ENCODE assay signal across 17 mouse cellular contexts in genomic region chr9:20514016-20514415, GRCm38 (mm10). TPM values are rescaled to one million over a fixed set of nuclear protein-coding genes. Genes with fewer than 3 reads are reported as not detected.
DNase-seq lines count a peak whose midpoint lies in the region; ATAC-seq and TF ChIP-seq lines count a peak whose summit lies in the region.
"Had no signal": no experiment of that assay in that cellular context is flagged by ENCODE, and none has a peak within 500 bp of the region (broad histone marks: within the 10 kb centered on the region; RNA-seq: fewer than 3 reads in every experiment).

No protein-coding gene starts in this region.

- H3K4me3 ChIP-seq in liver, embryonic 12.5 days = no peak overlapping the region
- no peak overlapping the region for H3K4me3 ChIP-seq in liver, postnatal 0 days (ENCODE audit: low read depth, low read length)
- H3K4me3 ChIP-seq in lung, embryonic 15.5 days = no peak overlapping the region
- no peak overlapping the region for H3K4me3 ChIP-seq in stomach, embryonic 15.5 days (replicated peaks)
- H3K4me3 ChIP-seq: hindbrain, embryonic 13.5 days; layer of hippocampus, adult 2 months; limb, embryonic 10.5 days; neural tube, embryonic 13.5 days had no signal

- H3K36me3 ChIP-seq in liver, embryonic 12.5 days = peaks cover 67% of the 10 kb centered on the region
- H3K36me3 ChIP-seq in liver, postnatal 0 days (replicated peaks; ENCODE audit: insufficient read depth, low read length) = peaks cover 9% of the 10 kb centered on the region; the same call in 1 of the 2 replicates
- H3K36me3 ChIP-seq in lung, embryonic 15.5 days = peaks cover 34% of the 10 kb centered on the region
- peaks cover 6% of the 10 kb centered on the region; the same call in 1 of the 2 replicates for H3K36me3 ChIP-seq in stomach, embryonic 15.5 days

- H3K9me3 ChIP-seq in liver, embryonic 12.5 days (replicated peaks) = no peaks in the 10 kb centered on the region
- no peaks in the 10 kb centered on the region for H3K9me3 ChIP-seq in liver, postnatal 0 days (ENCODE audit: low read length)
- H3K9me3 ChIP-seq in lung, embryonic 15.5 days = no peaks in the 10 kb centered on the region
- H3K9me3 ChIP-seq in stomach, embryonic 15.5 days = no peaks in the 10 kb centered on the region
- H3K9me3 ChIP-seq: hindbrain, embryonic 13.5 days; limb, embryonic 10.5 days; neural tube, embryonic 13.5 days had no signal

- no peak for DNase-seq in liver, postnatal 0 days
- no peak for DNase-seq in right cerebral cortex, postnatal 10 days (ENCODE audit: low spot score in 2 of 2)
- no peak for DNase-seq in right cerebral cortex, adult 18-20 months
- DNase-seq: cerebellum, adult 9-11 months; right cerebral cortex, postnatal 4 days; thymus, adult 2 months had no signal

- no peak for TF ChIP-seq CTCF in liver, postnatal 0 days (IDR thresholded peaks at IDR 0.05; ENCODE audit: low read depth)

- peak overlapping the region; percentile 12; the same call in 1 of the 2 replicates for H3K4me2 ChIP-seq in liver, embryonic 12.5 days
- no peak overlapping the region for H3K4me2 ChIP-seq in liver, postnatal 0 days (ENCODE audit: low read depth, low read length)
- H3K4me2 ChIP-seq in lung, embryonic 15.5 days = peak overlapping the region; percentile 16; the same call in 1 of the 2 replicates
- H3K4me2 ChIP-seq in stomach, embryonic 15.5 days = no peak overlapping the region
- H3K4me2 ChIP-seq: hindbrain, embryonic 13.5 days; midbrain, embryonic 11.5 days; neural tube, embryonic 13.5 days had no signal

- 76% methylated on average over 3 of the region's 3 CpGs for WGBS in liver, embryonic 12.5 days (ENCODE audit: insufficient replicate concordance)
- WGBS in liver, postnatal 0 days (ENCODE audit: insufficient replicate concordance) = 78% methylated on average over 3 of the region's 3 CpGs
- WGBS in lung, embryonic 15.5 days = 51% methylated on average over 3 of the region's 3 CpGs
- 70% methylated on average over 3 of the region's 3 CpGs for WGBS in stomach, embryonic 15.5 days

- H3K9ac ChIP-seq in liver, embryonic 12.5 days = no peak overlapping the region
- no peak overlapping the region for H3K9ac ChIP-seq in liver, postnatal 0 days (replicated peaks)
- no peak overlapping the region for H3K9ac ChIP-seq in lung, embryonic 15.5 days
- H3K9ac ChIP-seq in stomach, embryonic 15.5 days = no peak overlapping the region
- H3K9ac ChIP-seq: hindbrain, embryonic 13.5 days; neural tube, embryonic 13.5 days had no signal

- peaks cover 66% of the 10 kb centered on the region for H3K4me1 ChIP-seq in liver, embryonic 12.5 days
- H3K4me1 ChIP-seq in liver, postnatal 0 days (ENCODE audit: insufficient read depth) = peaks cover 14% of the 10 kb centered on the region
- H3K4me1 ChIP-seq in lung, embryonic 15.5 days = peaks cover 38% of the 10 kb centered on the region
- H3K4me1 ChIP-seq in stomach, embryonic 15.5 days = peaks cover under 1% of the 10 kb centered on the region; the same call in 1 of the 2 replicates

- ATAC-seq in liver, embryonic 12.5 days = no peak
- no peak for ATAC-seq in liver, postnatal 0 days
- ATAC-seq in erythroblast, adult 5-6 weeks (replicated peaks; ENCODE audit: low FRiP score, poor library complexity, severe bottlenecking) = 0 out of 2 replicates have a peak, but pooled peaks have one; percentile 31
- peak; percentile 91 for ATAC-seq in lung, embryonic 15.5 days (ENCODE audit: borderline replicate concordance, extremely low read depth, low FRiP score, low TSS enrichment)
- 0 out of 2 replicates have a peak, but pooled peaks have one; percentile 35 for ATAC-seq in stomach, embryonic 15.5 days (ENCODE audit: insufficient read depth, low FRiP score, low read depth)
- ATAC-seq: forebrain, embryonic 14.5 days had no signal

- TF ChIP-seq EP300 in liver, postnatal 0 days (IDR thresholded peaks at IDR 0.05; ENCODE audit: low read depth) = no peak

- no peak overlapping the region for H3K27ac ChIP-seq in liver, embryonic 12.5 days
- no peak overlapping the region for H3K27ac ChIP-seq in liver, postnatal 0 days (ENCODE audit: low read depth)
- peak overlapping the region; percentile 70 for H3K27ac ChIP-seq in lung, embryonic 15.5 days
- H3K27ac ChIP-seq in stomach, embryonic 15.5 days = no peak overlapping the region
- H3K27ac ChIP-seq: hindbrain, embryonic 13.5 days; kidney, postnatal 0 days; layer of hippocampus, adult 2 months; limb, embryonic 10.5 days; neural tube, embryonic 13.5 days had no signal

- no peaks in the 10 kb centered on the region for H3K27me3 ChIP-seq in liver, embryonic 12.5 days (replicated peaks)
- no peaks in the 10 kb centered on the region for H3K27me3 ChIP-seq in liver, postnatal 0 days (ENCODE audit: insufficient read depth, low read length)
- H3K27me3 ChIP-seq in lung, embryonic 15.5 days = no peaks in the 10 kb centered on the region
- H3K27me3 ChIP-seq in stomach, embryonic 15.5 days (replicated peaks) = no peaks in the 10 kb centered on the region
- H3K27me3 ChIP-seq: hindbrain, embryonic 13.5 days; neural tube, embryonic 13.5 days had no signal

RNA-seq across cellular contexts. Expression of gene Zfp266, which starts 7.2 kb away (rescaled TPM):
- 27.1 and 27.8 TPM in 2 replicates for polyA plus RNA-seq in liver, embryonic 12.5 days (2016; fragmentation: Nextera tagmentation; extraction: Ambion mirVana)
- polyA plus RNA-seq in liver, postnatal 0 days (2015; fragmentation: Nextera tagmentation; extraction: Ambion mirVana) = 9.2 and 9.7 TPM in 2 replicates
- total RNA-seq in erythroblast, adult 5-6 weeks (2015; ENCODE audit: low replicate concordance) = 10.2 and 10.4 TPM in 2 replicates
- total RNA-seq in erythroblast, adult 5-6 weeks (2017; ENCODE audit: low replicate concordance) = 6.8 and 8.9 TPM in 2 replicates
- polyA plus RNA-seq in lung, embryonic 15.5 days (2015; fragmentation: Nextera tagmentation; extraction: Ambion mirVana) = 103 and 107 TPM in 2 replicates
- 81.0 and 83.5 TPM in 2 replicates for polyA plus RNA-seq in stomach, embryonic 15.5 days (2015; fragmentation: Nextera tagmentation; extraction: Ambion mirVana)

RNA-seq across cellular contexts. Expression of gene Zfp426, which starts 21.5 kb away (rescaled TPM):
- 8.2 and 8.7 TPM in 2 replicates for polyA plus RNA-seq in liver, embryonic 12.5 days (2016; fragmentation: Nextera tagmentation; extraction: Ambion mirVana)
- polyA plus RNA-seq in liver, postnatal 0 days (2015; fragmentation: Nextera tagmentation; extraction: Ambion mirVana) = 4.5 and 4.8 TPM in 2 replicates
- total RNA-seq in erythroblast, adult 5-6 weeks (2015; ENCODE audit: low replicate concordance) = 8.6 and 12.5 TPM in 2 replicates
- 15.6 and 17.6 TPM in 2 replicates for total RNA-seq in erythroblast, adult 5-6 weeks (2017; ENCODE audit: low replicate concordance)
- 19.2 and 22.8 TPM in 2 replicates for polyA plus RNA-seq in lung, embryonic 15.5 days (2015; fragmentation: Nextera tagmentation; extraction: Ambion mirVana)
- 17.4 and 19.2 TPM in 2 replicates for polyA plus RNA-seq in stomach, embryonic 15.5 days (2015; fragmentation: Nextera tagmentation; extraction: Ambion mirVana)

RNA-seq across cellular contexts. Expression of gene Zfp26, which starts 54.1 kb away (rescaled TPM):
- polyA plus RNA-seq in liver, embryonic 12.5 days (2016; fragmentation: Nextera tagmentation; extraction: Ambion mirVana) = 8.5 TPM in 2 replicates
- polyA plus RNA-seq in liver, postnatal 0 days (2015; fragmentation: Nextera tagmentation; extraction: Ambion mirVana) = 2.8 and 3.3 TPM in 2 replicates
- total RNA-seq in erythroblast, adult 5-6 weeks (2015; ENCODE audit: low replicate concordance) = 5.0 TPM in 2 replicates
- 3.1 and 17.9 TPM in 2 replicates for total RNA-seq in erythroblast, adult 5-6 weeks (2017; ENCODE audit: low replicate concordance)
- 19.7 and 21.6 TPM in 2 replicates for polyA plus RNA-seq in lung, embryonic 15.5 days (2015; fragmentation: Nextera tagmentation; extraction: Ambion mirVana)
- polyA plus RNA-seq in stomach, embryonic 15.5 days (2015; fragmentation: Nextera tagmentation; extraction: Ambion mirVana) = 16.9 and 18.0 TPM in 2 replicates

Comparison
In these comparisons a context has a peak if more than half of its experiments do, and no peak if none do; other contexts are left out.
1. H3K4me2 ChIP-seq: peak in liver, embryonic 12.5 days (single experiment) and lung, embryonic 15.5 days (single experiment); none in liver, postnatal 0 days (single experiment) and stomach, embryonic 15.5 days (single experiment).
2. ATAC-seq: peak in erythroblast, adult 5-6 weeks (single experiment), lung, embryonic 15.5 days (single experiment) and stomach, embryonic 15.5 days (single experiment); none in liver, embryonic 12.5 days (single experiment) and liver, postnatal 0 days (single experiment).